Mouse (Mus musculus): ENCODE measurements around the gene Scap. TPM values are rescaled to one million over a fixed set of nuclear protein-coding genes. Genes with fewer than 3 reads are reported as not detected.

Gene Scap
- polyA plus RNA-seq, 1 experiment from 2014 or later: 16.0 TPM

Other genes with a start within 250 kb of the Scap start
- 59.1 and 112 TPM in 2 replicates for gene Smarcc1, start 215.6 kb upstream of the Scap start, polyA plus RNA-seq (2014; fragmentation: Nextera tagmentation; extraction: Ambion mirVana)
- 107 and 108 TPM in 2 replicates for gene Dhx30, start 215.5 kb upstream of the Scap start, polyA plus RNA-seq (2014; fragmentation: Nextera tagmentation; extraction: Ambion mirVana)
- gene Cspg5, start 89.5 kb upstream of the Scap start, polyA plus RNA-seq (2014; fragmentation: Nextera tagmentation; extraction: Ambion mirVana): 0.66 and 1.3 TPM in 2 replicates
- gene Elp6, start 28.1 kb upstream of the Scap start, polyA plus RNA-seq (2014; fragmentation: Nextera tagmentation; extraction: Ambion mirVana): 17.4 and 18.7 TPM in 2 replicates
- gene Ptpn23, start 74.9 kb downstream of the Scap start, polyA plus RNA-seq (2014; fragmentation: Nextera tagmentation; extraction: Ambion mirVana): 11.7 and 14.1 TPM in 2 replicates
- 0.42 and 1.6 TPM in 2 replicates for gene Ngp, start 86.5 kb downstream of the Scap start, polyA plus RNA-seq (2014; fragmentation: Nextera tagmentation; extraction: Ambion mirVana)
- gene Klhl18, start 143.4 kb downstream of the Scap start, polyA plus RNA-seq (2014; fragmentation: Nextera tagmentation; extraction: Ambion mirVana): 7.9 and 10.2 TPM in 2 replicates
- gene Kif9, start 143.7 kb downstream of the Scap start, polyA plus RNA-seq (2014; fragmentation: Nextera tagmentation; extraction: Ambion mirVana): 0.27 and 0.65 TPM in 2 replicates
- 33.0 and 39.0 TPM in 2 replicates for gene Setd2, start 199.3 kb downstream of the Scap start, polyA plus RNA-seq (2014; fragmentation: Nextera tagmentation; extraction: Ambion mirVana)